Mouse (Mus musculus): ENCODE results near the gene Ltb.
A peak's percentile ranks its signal among the peaks of the same experiment; 100 is the strongest.
"Not testable (repeated sequence)": the region's sequence is repeated elsewhere in the genome, so short reads cannot be mapped to it uniquely, and the experiment has no call there.

Gene Ltb

GRCm38 (mm10) chr17:35232043-35232442 is 37.8 kb downstream of the Ltb start:
- peak; percentile 75 for DNase-seq

DNA sequence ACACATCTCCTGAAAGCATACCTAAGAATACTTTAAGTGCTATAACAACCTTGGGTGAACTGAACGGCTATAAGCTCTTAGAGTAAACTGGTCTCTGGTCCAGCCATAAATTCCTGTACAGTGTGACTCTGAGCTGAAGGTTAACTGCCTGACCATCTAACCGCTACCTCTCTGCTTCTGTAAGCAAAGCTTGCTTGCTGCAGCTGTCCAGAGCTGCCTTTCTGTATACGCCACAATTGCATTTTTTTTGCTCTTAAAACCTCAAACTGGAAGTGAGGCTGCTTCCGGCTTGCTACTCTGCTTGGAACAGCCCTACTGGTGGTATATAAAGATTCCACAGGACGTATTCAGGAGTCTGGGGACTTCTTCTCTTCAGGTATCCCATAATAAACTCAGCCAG is 38.4 kb downstream of the Ltb start:
- no peak for DNase-seq

GRCm38 (mm10) chr17:35233114-35233980 is 39.1 kb downstream of the Ltb start, which contains the start of gene Atp6v1g2:
TSS of gene Atp6v1g2 (plus strand) at chr17:35233660.
- DNase-seq, result no peak

DNA sequence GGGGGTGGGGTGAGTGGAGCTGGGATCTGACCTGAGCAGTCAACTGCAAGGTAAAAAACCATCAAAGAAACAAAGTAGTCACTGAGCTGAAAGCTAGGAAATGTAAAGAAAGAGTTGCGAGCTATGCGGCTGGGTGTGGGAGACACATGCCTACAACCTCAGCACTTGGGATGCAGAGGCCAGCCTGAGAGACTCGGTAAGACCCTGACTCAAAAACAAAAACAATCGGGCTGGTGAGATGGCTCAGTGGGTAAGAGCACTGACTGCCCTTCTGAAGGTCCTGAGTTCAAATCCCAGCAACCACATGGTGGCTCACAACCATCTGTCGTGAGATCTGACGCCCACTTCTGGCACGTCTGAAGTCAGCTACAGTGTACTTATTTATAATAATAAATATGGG is 39.9 kb downstream of the Ltb start:
- DNase-seq, result not testable (repeated sequence)

- peak; percentile 54 for DNase-seq
Observed at GRCm38 (mm10) chr17:35234903-35235302, 40.7 kb downstream of the Ltb start.

GRCm38 (mm10) chr17:35235614-35236389 is 41.6 kb downstream of the Ltb start, which contains the start of gene Nfkbil1:
TSS of gene Nfkbil1 (minus strand) at chr17:35235792.
- DNase-seq, result peak; percentile 85

GRCm38 (mm10) chr17:35236390-35236746 is 42.1 kb downstream of the Ltb start:
- DNase-seq, result peak; percentile 99

DNA sequence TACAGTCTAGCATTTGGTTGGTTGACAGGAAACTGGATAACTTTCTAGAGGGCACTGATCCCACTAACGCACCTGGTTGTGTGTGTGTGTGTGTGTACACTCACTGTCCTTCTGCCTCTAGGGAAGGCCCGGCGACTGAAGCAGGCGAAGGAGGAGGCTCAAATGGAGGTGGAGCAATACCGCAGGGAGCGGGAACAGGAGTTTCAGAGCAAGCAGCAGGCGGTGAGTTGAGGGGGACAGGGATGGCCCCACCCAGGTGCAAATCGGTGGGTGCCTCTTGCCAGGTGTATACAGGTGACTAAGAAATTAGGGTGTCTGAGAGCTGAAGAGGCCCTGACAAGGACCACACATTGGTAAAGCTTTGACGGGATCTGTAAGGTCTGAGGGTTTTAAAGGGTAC is 42.8 kb downstream of the Ltb start:
- no peak for DNase-seq

GRCm38 (mm10) chr17:35237504-35237903 is 43.3 kb downstream of the Ltb start:
- DNase-seq, result no peak

DNA sequence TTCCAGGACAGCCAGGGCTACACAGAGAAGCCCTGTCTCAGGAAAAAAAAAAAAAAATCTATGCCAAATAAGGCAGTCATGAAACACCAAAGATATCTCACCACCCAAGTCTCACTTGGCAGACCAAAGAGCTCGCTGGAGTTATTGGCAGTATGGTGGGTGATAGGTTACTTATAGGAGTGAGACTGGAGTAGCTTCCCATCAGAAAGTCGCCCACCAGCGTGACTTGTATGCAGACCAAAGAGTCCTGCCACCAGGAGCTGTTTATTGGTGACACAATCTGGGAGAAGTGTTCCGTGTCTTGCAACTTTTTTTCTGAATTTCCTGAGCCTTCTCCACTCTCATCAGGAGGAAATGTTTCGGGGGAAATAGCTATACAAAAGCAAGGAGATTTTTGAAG is 45.5 kb downstream of the Ltb start:
- DNase-seq, result no peak

GRCm38 (mm10) chr17:35240384-35241304 is 46.4 kb downstream of the Ltb start:
- no peak for DNase-seq

GRCm38 (mm10) chr17:35241305-35242014 is 47.2 kb downstream of the Ltb start, which contains the start of gene Ddx39b:
TSS of gene Ddx39b (plus strand) at chr17:35241746.
- DNase-seq, result peak; percentile 95

GRCm38 (mm10) chr17:35242015-35242941 is 48.0 kb downstream of the Ltb start:
- DNase-seq, result no peak

DNA sequence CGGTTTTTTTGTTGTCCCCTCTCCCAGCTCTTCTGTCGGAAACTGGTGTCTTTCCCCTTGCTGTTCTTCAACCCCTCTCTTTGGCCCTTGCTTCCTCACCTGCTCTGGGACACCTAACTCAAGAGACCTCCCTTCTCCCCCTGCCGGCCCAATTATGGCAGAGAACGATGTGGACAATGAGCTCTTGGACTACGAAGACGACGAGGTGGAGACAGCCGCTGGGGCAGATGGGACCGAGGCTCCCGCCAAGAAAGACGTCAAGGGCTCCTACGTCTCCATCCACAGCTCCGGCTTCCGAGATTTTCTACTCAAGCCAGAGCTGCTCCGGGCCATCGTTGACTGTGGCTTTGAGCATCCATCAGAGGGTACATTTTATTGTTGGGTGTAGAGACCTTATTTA is 48.8 kb downstream of the Ltb start:
- DNase-seq, result peak; percentile 56

- DNase-seq, result no peak
Observed at GRCm38 (mm10) chr17:35244999-35245398, 50.8 kb downstream of the Ltb start.

All from cerebellum, adult 11 months (tissue).